Mouse (Mus musculus) CD4-positive, CD25-positive, alpha-beta regulatory T cell (primary cell): ENCODE results near the gene Dhrs7b. TPM values are rescaled to one million over a fixed set of nuclear protein-coding genes. Genes with fewer than 3 reads are reported as not detected.

Source experiments
- polyA plus RNA-seq: library from polyadenylated mRNA; unstranded; fragments of 100-300 nt; shearing (Covaris generic); gene quantifications from one replicate; pipeline ENCODE4 v1.2.1, GENCODE M21; 2017

The Dhrs7b gene
- polyA plus RNA-seq = 29.0 TPM

DNA sequence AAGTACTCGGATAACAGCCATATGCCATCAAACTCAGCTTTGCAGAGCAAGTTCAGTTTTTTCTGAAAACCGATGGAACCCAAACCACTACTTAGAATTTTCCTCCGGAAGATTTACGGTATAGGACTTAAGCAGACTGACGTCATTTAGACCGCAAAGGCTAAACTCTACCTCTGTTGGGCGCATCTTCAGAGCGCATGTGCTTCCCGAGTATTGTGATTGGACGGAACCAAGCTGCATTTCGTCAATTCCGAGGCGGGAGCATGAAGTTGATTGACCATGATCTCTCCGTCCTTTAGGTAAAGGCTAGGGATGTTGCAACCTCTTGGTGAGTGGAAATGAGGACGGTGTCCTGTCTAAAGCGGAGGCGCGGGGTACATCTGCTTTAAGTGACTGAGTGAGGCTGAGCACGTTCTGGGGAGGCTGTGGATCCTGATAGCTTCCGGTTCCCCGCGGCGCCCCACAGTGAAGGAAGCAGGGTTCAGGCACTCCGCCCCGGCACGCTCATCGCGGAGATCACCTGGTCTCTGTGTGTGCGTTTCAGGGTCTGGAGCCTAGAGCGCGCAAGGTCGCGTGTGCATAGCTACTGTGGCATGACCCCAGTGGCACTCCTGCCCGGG, at the start of gene Dhrs7b:
Gene Dhrs7b, plus strand, starts transcription at position 199 of the 620 bp plus-strand sequence.

DNA sequence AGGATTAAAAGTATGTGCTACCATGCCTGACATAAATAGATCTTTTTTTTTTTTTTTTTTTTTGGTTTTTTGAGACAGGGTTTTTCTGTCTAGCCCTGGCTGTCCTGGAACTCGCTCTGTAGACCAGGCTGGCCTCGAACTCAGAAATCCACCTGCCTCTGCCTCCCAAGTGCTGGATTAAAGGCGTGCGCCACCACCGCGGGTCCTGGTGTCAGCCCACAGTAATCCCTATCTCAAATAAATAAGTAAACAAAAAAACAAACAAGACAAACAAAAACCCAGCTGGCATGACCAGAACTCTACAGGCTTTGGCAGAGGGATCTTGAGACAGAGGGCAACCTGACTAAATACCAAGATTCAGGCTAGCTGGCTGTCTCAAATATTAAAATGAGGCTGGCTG, 18.8 kb upstream of the Dhrs7b start, which contains the start of gene Shmt1:
Gene Shmt1, minus strand, starts transcription at position 101 of the 400 bp plus-strand sequence.

DNA sequence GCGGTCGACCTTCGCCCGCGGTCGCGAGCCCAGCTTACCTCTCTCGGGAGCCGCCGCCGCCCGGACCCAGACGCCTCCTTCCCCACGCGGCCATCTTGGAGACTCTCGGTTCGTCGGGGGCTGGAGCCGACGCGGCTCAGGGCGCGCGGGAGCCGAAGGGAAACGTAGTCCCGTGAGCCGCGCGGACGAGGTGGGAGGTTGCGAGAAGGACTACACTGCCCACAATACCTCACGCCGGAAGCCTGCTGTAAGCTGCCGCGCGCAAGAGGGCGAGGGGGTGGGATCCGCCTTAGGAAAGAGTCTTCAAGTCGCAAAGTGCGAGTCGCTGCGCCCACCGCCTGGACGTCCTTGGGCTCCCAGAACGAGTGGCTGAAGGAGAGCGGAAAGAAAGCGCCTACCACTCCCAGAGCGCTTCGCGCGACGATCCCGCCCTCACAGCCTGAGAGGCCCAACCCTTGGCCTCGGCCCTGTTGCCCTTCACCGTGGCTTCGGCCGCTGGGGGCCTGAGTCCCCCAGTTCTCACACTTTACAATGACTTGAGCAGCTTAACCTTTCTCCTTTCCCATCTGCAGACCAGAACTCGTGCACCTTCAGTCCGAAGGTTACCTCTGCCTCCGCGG, 48.4 kb downstream of the Dhrs7b start, which contains the start of gene Tmem11:
Gene Tmem11, minus strand, starts transcription at position 598 of the 620 bp plus-strand sequence.

Other genes starting within 250 kb of the Dhrs7b start
- 43.6 TPM for gene Llgl1, start 130.9 kb upstream of the Dhrs7b start, polyA plus RNA-seq
- gene Flii, start 103.4 kb upstream of the Dhrs7b start, polyA plus RNA-seq = 174 TPM
- 21.2 TPM for gene Mief2, start 102.2 kb upstream of the Dhrs7b start, polyA plus RNA-seq
- 22.0 TPM for gene Top3a, start 53.3 kb upstream of the Dhrs7b start, polyA plus RNA-seq
- gene Smcr8, start 53.1 kb upstream of the Dhrs7b start, polyA plus RNA-seq = 8.8 TPM
- 21.8 TPM for gene Shmt1, start 18.9 kb upstream of the Dhrs7b start, polyA plus RNA-seq
- 35.2 TPM for gene Tmem11, start 48.6 kb downstream of the Dhrs7b start, polyA plus RNA-seq
- 11.1 TPM for gene Natd1, start 84.1 kb downstream of the Dhrs7b start, polyA plus RNA-seq
- 65.8 TPM for gene Map2k3, start 101.4 kb downstream of the Dhrs7b start, polyA plus RNA-seq
- gene Kcnj12, start 191.9 kb downstream of the Dhrs7b start, polyA plus RNA-seq = not detected